Mouse (Mus musculus) hindbrain, embryonic 12.5 days (tissue): ENCODE data around the gene Tmem56. TPM values are rescaled to one million over a fixed set of nuclear protein-coding genes. Genes with fewer than 3 reads are reported as not detected.

Experiments used
- ATAC-seq: fragments of 200-750 bp; cut with Nextera tagmentation; 2 replicates; pipeline ENCODE4 v1.8.0; 2017; ENCODE audit warnings: moderate TSS enrichment; ENCODE audit not compliant: low FRiP score
- H3K27ac ChIP-seq: fragments of 300-500 bp; sonication (generic); 2 replicates; pipeline ENCODE4 v1.5.1; 2016; ENCODE audit warnings: mild to moderate bottlenecking
- H3K27me3 ChIP-seq: fragments of 300-500 bp; sonication (generic); 2 replicates; pipeline ENCODE4 v1.6.1; 2016; ENCODE audit warnings: mild to moderate bottlenecking
- H3K36me3 ChIP-seq: fragments of 300-500 bp; sonication (generic); 2 replicates; pipeline ENCODE4 v1.6.1; 2016; ENCODE audit warnings: mild to moderate bottlenecking
- H3K4me1 ChIP-seq: fragments of 300-500 bp; sonication (generic); 2 replicates; pipeline ENCODE4 v1.6.1; 2016
- H3K4me2 ChIP-seq: fragments of 300-500 bp; sonication (generic); replicated peaks from 2 replicates; pipeline ENCODE4 v1.6.1; 2016; ENCODE audit warnings: mild to moderate bottlenecking
- H3K4me3 ChIP-seq: fragments of 300-500 bp; sonication (generic); 2 replicates; pipeline ENCODE4 v1.5.1; 2016; ENCODE audit warnings: mild to moderate bottlenecking
- H3K9ac ChIP-seq: fragments of 300-500 bp; sonication (generic); 2 replicates; pipeline ENCODE4 v1.6.1; 2016; ENCODE audit warnings: mild to moderate bottlenecking, moderate library complexity
- H3K9me3 ChIP-seq: fragments of 300-500 bp; sonication (generic); replicated peaks from 2 replicates; pipeline ENCODE4 v1.6.1; 2016; ENCODE audit warnings: mild to moderate bottlenecking
- WGBS: fragments of 180-500 bp; shearing (Covaris S2); methylation state at CpG from one replicate; pipeline ENCODE4 v1.1.7; 2016; 5-methylcytosine and 5-hydroxymethylcytosine counted together
- polyA plus RNA-seq: library from polyadenylated mRNA; unstranded; fragments of >200 nt; fragmentation: Nextera tagmentation; extraction: Ambion mirVana; gene quantifications from 2 replicates; pipeline ENCODE4 v1.2.1, GENCODE M21; 2016

The Tmem56 gene
- polyA plus RNA-seq, 1 experiment from 2014 or later: 1.2 TPM

- H3K4me1 ChIP-seq: peaks cover 4% of the 10 kb centered on the region; the same call in 1 of the 2 replicates
- H3K27me3 ChIP-seq: no peaks in the 10 kb centered on the region
- WGBS: 75% methylated on average over 9 of the region's 9 CpGs
- no peaks in the 10 kb centered on the region for H3K36me3 ChIP-seq
- no peak overlapping the region for H3K27ac ChIP-seq
- H3K4me2 ChIP-seq: no peak overlapping the region
- ATAC-seq: no peak
- H3K4me3 ChIP-seq: no peak overlapping the region
- H3K9me3 ChIP-seq: no peaks in the 10 kb centered on the region
- H3K9ac ChIP-seq: no peak overlapping the region
Observed at GRCm38 (mm10) chr3:121174248-121174945, 108.5 kb downstream of the Tmem56 start.

- WGBS: 91% methylated on average over 2 of the region's 2 CpGs
Observed at GRCm38 (mm10) chr3:121172718-121173117, 110.2 kb downstream of the Tmem56 start.

GRCm38 (mm10) chr3:121171872-121172265 is 111.0 kb downstream of the Tmem56 start:
- no peak overlapping the region for H3K27ac ChIP-seq
- H3K9me3 ChIP-seq: no peaks in the 10 kb centered on the region
- 0 out of 2 replicates have a peak, but pooled peaks have one; percentile 2 for ATAC-seq
- WGBS: 56% methylated on average over 6 of the region's 6 CpGs
- peak overlapping the region; percentile 67 for H3K4me2 ChIP-seq
- H3K4me3 ChIP-seq: peak overlapping the region; percentile 59
- H3K36me3 ChIP-seq: no peaks in the 10 kb centered on the region
- H3K4me1 ChIP-seq: peaks cover 4% of the 10 kb centered on the region; the same call in 1 of the 2 replicates
- H3K27me3 ChIP-seq: no peaks in the 10 kb centered on the region
- no peak overlapping the region; the same call in 1 of the 2 replicates for H3K9ac ChIP-seq

More at GRCm38 (mm10) chr3:121172718-121173117, 110.2 kb downstream of the Tmem56 start:
- Histone ChIP-seq H3K27me3 (no peaks in the 10 kb centered on the region), H3K4me3 (no peak overlapping the region), H3K9me3 (no peaks in the 10 kb centered on the region), H3K9ac (no peak overlapping the region), H3K4me1 (peaks cover 4% of the 10 kb centered on the region; the same call in 1 of the 2 replicates), H3K4me2 (no peak overlapping the region), H3K27ac (no peak overlapping the region), H3K36me3 (no peaks in the 10 kb centered on the region)
- no peak for ATAC-seq

- peak within 1 kb of the TSS; percentile 68 for H3K9ac ChIP-seq
- no peaks in the 10 kb centered on the region for H3K9me3 ChIP-seq
- H3K27me3 ChIP-seq: no peaks in the 10 kb centered on the region
- H3K4me2 ChIP-seq: peak within 1 kb of the TSS; percentile 67
- peak; percentile 90 for ATAC-seq
- under 1% methylated on average over 40 of the region's 40 CpGs for WGBS
- H3K27ac ChIP-seq: no peak within 1 kb of the TSS
- peak within 1 kb of the TSS; percentile 59 for H3K4me3 ChIP-seq
- H3K36me3 ChIP-seq: no peaks in the 10 kb centered on the region
- H3K4me1 ChIP-seq: peaks cover 4% of the 10 kb centered on the region; the same call in 1 of the 2 replicates
Observed at GRCm38 (mm10) chr3:121171243-121171871, 111.5 kb downstream of the Tmem56 start, which contains the start of gene Rwdd3. Gene Rwdd3, minus strand, starts transcription at chr3:121171695.

GRCm38 (mm10) chr3:121170631-121171030 is 112.3 kb downstream of the Tmem56 start:
- peak overlapping the region; percentile 59 for H3K4me3 ChIP-seq
- H3K9ac ChIP-seq: no peak overlapping the region
- H3K36me3 ChIP-seq: no peaks in the 10 kb centered on the region
- H3K27ac ChIP-seq: no peak overlapping the region
- WGBS: 52% methylated on average over 7 of the region's 7 CpGs
- H3K4me1 ChIP-seq: peaks cover 4% of the 10 kb centered on the region; the same call in 1 of the 2 replicates
- no peaks in the 10 kb centered on the region for H3K9me3 ChIP-seq
- H3K4me2 ChIP-seq: peak overlapping the region; percentile 67
- H3K27me3 ChIP-seq: no peaks in the 10 kb centered on the region
- no peak for ATAC-seq

- WGBS: 76% methylated on average over 15 of the region's 15 CpGs
- no peaks in the 10 kb centered on the region for H3K36me3 ChIP-seq
Observed at GRCm38 (mm10) chr3:121169092-121169942, 113.6 kb downstream of the Tmem56 start.

GRCm38 (mm10) chr3:121168581-121168980 is 114.3 kb downstream of the Tmem56 start:
- no peak for ATAC-seq
- Histone ChIP-seq H3K9me3 (no peaks in the 10 kb centered on the region), H3K9ac (no peak overlapping the region), H3K27me3 (no peaks in the 10 kb centered on the region), H3K4me2 (no peak overlapping the region), H3K4me1 (peaks cover 4% of the 10 kb centered on the region; the same call in 1 of the 2 replicates), H3K4me3 (no peak overlapping the region), H3K27ac (no peak overlapping the region), H3K36me3 (no peaks in the 10 kb centered on the region)
- 91% methylated on average over 8 of the region's 8 CpGs for WGBS

More at GRCm38 (mm10) chr3:121169092-121169942, 113.6 kb downstream of the Tmem56 start:
- no peak overlapping the region for H3K27ac ChIP-seq
- no peaks in the 10 kb centered on the region for H3K9me3 ChIP-seq
- ATAC-seq: no peak
- H3K4me2 ChIP-seq: no peak overlapping the region
- H3K4me1 ChIP-seq: peaks cover 4% of the 10 kb centered on the region; the same call in 1 of the 2 replicates
- no peak overlapping the region for H3K9ac ChIP-seq
- no peak overlapping the region for H3K4me3 ChIP-seq
- no peaks in the 10 kb centered on the region for H3K27me3 ChIP-seq

- Histone ChIP-seq H3K27me3 (no peaks in the 10 kb centered on the region), H3K4me1 (no peaks in the 10 kb centered on the region), H3K4me2 (no peak overlapping the region), H3K9ac (no peak overlapping the region), H3K27ac (no peak overlapping the region), H3K9me3 (no peaks in the 10 kb centered on the region), H3K36me3 (no peaks in the 10 kb centered on the region), H3K4me3 (no peak overlapping the region)
- no peak for ATAC-seq
- WGBS: 50% methylated on average over 7 of the region's 7 CpGs
Observed at GRCm38 (mm10) chr3:121163271-121163819, 119.6 kb downstream of the Tmem56 start.

GRCm38 (mm10) chr3:121161661-121162060 is 121.2 kb downstream of the Tmem56 start:
- 40% methylated on average over 2 of the region's 2 CpGs for WGBS
- Histone ChIP-seq H3K27me3 (no peaks in the 10 kb centered on the region), H3K4me1 (peaks cover under 1% of the 10 kb centered on the region; the same call in 1 of the 2 replicates), H3K9ac (no peak overlapping the region), H3K36me3 (no peaks in the 10 kb centered on the region), H3K4me3 (no peak overlapping the region), H3K9me3 (no peaks in the 10 kb centered on the region), H3K4me2 (no peak overlapping the region), H3K27ac (no peak overlapping the region)
- no peak for ATAC-seq

- H3K4me1 ChIP-seq: peaks cover 9% of the 10 kb centered on the region
Observed at GRCm38 (mm10) chr3:121160424-121160823, 122.5 kb downstream of the Tmem56 start.

GRCm38 (mm10) chr3:121159566-121159965 is 123.3 kb downstream of the Tmem56 start:
- 0 out of 2 replicates have a peak, but pooled peaks have one; percentile 26 for ATAC-seq
- Histone ChIP-seq H3K36me3 (no peaks in the 10 kb centered on the region), H3K27ac (no peak overlapping the region), H3K27me3 (no peaks in the 10 kb centered on the region), H3K4me2 (no peak overlapping the region), H3K4me3 (no peak overlapping the region), H3K9me3 (no peaks in the 10 kb centered on the region), H3K9ac (no peak overlapping the region), H3K4me1 (peaks cover 9% of the 10 kb centered on the region)
- 71% methylated on average over 10 of the region's 10 CpGs for WGBS

More at GRCm38 (mm10) chr3:121160424-121160823, 122.5 kb downstream of the Tmem56 start:
- 75% methylated on average over 4 of the region's 4 CpGs for WGBS
- Histone ChIP-seq H3K4me3 (no peak overlapping the region), H3K27me3 (no peaks in the 10 kb centered on the region), H3K9ac (no peak overlapping the region), H3K27ac (no peak overlapping the region), H3K4me2 (no peak overlapping the region), H3K36me3 (no peaks in the 10 kb centered on the region), H3K9me3 (no peaks in the 10 kb centered on the region)
- ATAC-seq: no peak
